Mouse (Mus musculus): ENCODE results near the gene I830077J02Rik. TPM values are rescaled to one million over a fixed set of nuclear protein-coding genes. Genes with fewer than 3 reads are reported as not detected.

The I830077J02Rik gene
- polyA plus RNA-seq (2012; ENCODE audit: insufficient read depth, insufficient read length, missing spikeins): 16.9 and 17.2 TPM in 2 replicates

DNA sequence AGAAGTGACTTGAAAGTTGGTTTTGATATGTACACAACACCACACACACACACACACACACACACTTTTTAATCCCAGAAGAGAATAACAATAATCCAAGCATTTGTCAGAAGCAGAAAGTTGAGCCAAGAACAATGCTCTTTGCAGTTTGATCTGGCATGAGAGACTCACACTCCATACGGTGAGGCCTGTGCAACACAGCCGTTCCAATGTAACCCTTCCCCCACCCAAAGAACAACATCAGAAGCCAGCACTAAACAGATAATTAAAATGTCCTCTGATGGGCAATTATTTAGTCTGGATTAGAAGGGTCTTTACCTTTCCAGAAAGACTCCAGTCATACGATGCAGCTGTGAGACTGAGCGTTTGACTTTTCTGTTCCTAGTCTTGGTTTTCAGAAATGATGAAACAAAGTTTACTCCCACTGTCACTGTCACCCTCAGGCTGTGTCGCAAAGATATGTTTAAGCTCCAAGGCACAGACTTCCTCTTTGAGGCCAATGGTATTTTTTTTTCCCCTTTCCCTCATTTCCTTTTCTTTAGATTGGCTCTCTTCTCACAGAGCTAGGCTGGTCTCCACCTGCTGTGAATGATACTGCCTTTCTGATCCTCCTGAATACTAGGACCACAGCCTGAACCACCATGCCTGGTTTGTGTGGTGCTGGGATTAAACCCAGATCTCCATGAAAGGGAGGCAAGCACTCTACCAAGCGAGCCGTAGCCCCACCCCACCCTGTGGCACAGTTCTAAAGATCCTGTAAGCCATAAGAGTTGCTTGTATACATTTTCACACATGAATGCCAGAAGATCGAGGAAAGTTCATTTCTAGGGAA, at the start of gene I830077J02Rik:
TSS of gene I830077J02Rik (minus strand) at position 425 of the 832 bp plus-strand sequence.
- H3K27ac ChIP-seq (ENCODE audit: insufficient read depth, low read depth, low read length): peak within 1 kb of the TSS; percentile 71
- peak within 1 kb of the TSS; percentile 26 for H3K4me3 ChIP-seq (ENCODE audit: insufficient read depth, low read length)
- TF ChIP-seq CTCF (IDR thresholded peaks at IDR 0.05; ENCODE audit: low read depth, low read length) (no peak), POLR2A (IDR thresholded peaks at IDR 0.05; ENCODE audit: borderline replicate concordance, low read depth, low read length) (no peak)
- H3K4me1 ChIP-seq (ENCODE audit: control insufficient read depth, insufficient read depth, low read length): peaks cover 17% of the 10 kb centered on the region

DNA sequence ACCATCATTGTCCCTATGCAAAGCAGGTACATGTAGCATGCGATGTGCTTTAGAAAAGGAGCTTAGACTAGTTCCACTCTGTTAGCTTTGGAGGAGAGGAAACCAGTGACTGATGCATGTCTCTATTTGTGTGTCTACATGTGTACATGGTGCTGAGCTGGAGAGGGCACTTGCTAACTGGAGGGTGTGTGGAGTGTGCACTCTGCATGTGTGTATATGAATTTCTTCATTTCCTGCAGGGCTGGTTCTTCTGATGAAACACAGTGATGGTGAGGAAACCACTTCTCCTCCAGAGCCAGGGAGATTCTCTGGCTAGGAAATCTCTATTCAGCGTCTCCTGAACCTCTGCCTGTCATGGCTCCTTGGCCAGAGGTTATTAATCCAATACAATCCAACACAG, 41.7 kb upstream of the I830077J02Rik start:
- no peak overlapping the region for H3K4me3 ChIP-seq (ENCODE audit: insufficient read depth, low read length)
- H3K4me1 ChIP-seq (ENCODE audit: control insufficient read depth, insufficient read depth, low read length): peaks cover 13% of the 10 kb centered on the region
- no peak for TF ChIP-seq CTCF (IDR thresholded peaks at IDR 0.05; ENCODE audit: low read depth, low read length)
- no peak for TF ChIP-seq POLR2A (IDR thresholded peaks at IDR 0.05; ENCODE audit: borderline replicate concordance, low read depth, low read length)
- no peak overlapping the region for H3K27ac ChIP-seq (ENCODE audit: insufficient read depth, low read depth, low read length)

DNA sequence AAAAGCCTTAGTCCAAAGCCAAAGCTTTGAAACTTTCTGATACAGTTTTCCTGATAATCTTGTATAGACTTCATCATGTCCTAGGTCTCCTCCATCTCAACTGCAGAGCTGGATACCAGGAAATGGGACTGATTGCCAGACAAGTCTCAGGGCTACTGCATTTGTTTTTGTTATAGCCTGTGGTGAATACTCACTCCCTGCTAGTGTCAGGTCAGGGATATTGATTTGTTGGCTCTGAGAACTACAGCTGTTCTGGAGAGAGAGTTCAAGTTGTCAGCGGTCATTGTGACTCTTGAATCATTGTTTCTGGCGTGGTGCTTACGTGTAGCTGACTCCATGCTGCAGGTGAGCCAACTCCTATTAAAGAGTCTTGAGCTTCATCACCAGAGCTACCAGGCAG, 40.9 kb upstream of the I830077J02Rik start, which contains the start of gene Ovgp1:
TSS of gene Ovgp1 (plus strand) at position 301 of the 400 bp plus-strand sequence.
- no peak within 1 kb of the TSS for H3K4me3 ChIP-seq (ENCODE audit: insufficient read depth, low read length)
- TF ChIP-seq CTCF (IDR thresholded peaks at IDR 0.05; ENCODE audit: low read depth, low read length) (no peak), POLR2A (IDR thresholded peaks at IDR 0.05; ENCODE audit: borderline replicate concordance, low read depth, low read length) (no peak)
- peaks cover 13% of the 10 kb centered on the region for H3K4me1 ChIP-seq (ENCODE audit: control insufficient read depth, insufficient read depth, low read length)
- no peak within 1 kb of the TSS for H3K27ac ChIP-seq (ENCODE audit: insufficient read depth, low read depth, low read length)

DNA sequence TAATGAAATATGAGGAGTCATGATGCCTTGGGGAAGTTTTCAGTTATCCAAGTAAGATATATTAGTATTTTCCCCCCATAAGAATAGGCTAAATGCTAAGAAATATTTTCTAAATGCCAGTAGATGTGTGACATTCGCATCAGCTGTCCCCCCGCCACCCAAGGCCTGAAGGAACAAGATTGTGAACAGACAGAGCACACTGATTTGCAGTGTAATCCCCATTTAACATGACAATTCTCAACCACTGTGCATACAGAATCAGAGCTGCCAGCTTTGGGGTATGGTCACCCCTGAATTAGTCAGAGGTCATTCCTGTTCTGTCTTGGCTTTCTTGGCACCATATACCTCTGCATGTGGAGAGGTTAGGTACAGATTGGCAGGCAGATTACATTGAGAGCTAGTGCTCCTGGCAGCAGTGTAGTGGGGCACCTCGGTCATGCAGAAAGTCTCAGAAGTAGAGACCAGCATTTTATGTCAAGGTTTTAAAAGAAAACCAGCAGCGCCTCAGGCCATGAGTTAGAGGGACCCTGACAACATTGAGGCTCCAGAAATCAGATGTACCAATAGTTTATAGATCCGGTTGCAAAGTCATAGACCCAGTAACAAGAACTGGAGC, 39.5 kb upstream of the I830077J02Rik start:
- Histone ChIP-seq H3K4me3 (ENCODE audit: insufficient read depth, low read length) (no peak overlapping the region), H3K4me1 (ENCODE audit: control insufficient read depth, insufficient read depth, low read length) (peaks cover 13% of the 10 kb centered on the region), H3K27ac (ENCODE audit: insufficient read depth, low read depth, low read length) (no peak overlapping the region)
- TF ChIP-seq POLR2A (IDR thresholded peaks at IDR 0.05; ENCODE audit: borderline replicate concordance, low read depth, low read length) (no peak), CTCF (IDR thresholded peaks at IDR 0.05; ENCODE audit: low read depth, low read length) (no peak)

DNA sequence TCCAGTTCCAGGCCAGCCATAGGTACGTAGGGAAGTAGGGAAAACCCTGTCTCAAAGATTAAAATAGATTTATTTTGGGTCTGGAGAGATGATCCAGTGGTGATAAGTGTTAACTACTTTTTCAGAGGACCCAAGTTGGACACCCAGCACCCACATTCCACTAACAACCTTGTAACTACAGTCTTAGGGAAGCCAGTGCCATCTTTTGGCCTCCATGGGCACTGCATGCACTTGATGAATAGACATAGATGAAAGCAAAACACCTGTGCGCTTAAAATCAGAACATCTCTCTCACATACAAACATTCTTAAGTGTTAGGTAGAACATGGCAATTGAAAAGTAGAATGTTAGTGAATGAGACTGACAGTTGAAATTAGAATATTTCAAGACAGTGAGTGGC, 28.2 kb upstream of the I830077J02Rik start:
- peaks cover 12% of the 10 kb centered on the region for H3K4me1 ChIP-seq (ENCODE audit: control insufficient read depth, insufficient read depth, low read length)
- no peak for TF ChIP-seq POLR2A (IDR thresholded peaks at IDR 0.05; ENCODE audit: borderline replicate concordance, low read depth, low read length)
- no peak for TF ChIP-seq CTCF (IDR thresholded peaks at IDR 0.05; ENCODE audit: low read depth, low read length)
- peak overlapping the region; percentile 98; the same call in 1 of the 2 replicates for H3K4me3 ChIP-seq (ENCODE audit: insufficient read depth, low read length)
- no peak overlapping the region for H3K27ac ChIP-seq (ENCODE audit: insufficient read depth, low read depth, low read length)

DNA sequence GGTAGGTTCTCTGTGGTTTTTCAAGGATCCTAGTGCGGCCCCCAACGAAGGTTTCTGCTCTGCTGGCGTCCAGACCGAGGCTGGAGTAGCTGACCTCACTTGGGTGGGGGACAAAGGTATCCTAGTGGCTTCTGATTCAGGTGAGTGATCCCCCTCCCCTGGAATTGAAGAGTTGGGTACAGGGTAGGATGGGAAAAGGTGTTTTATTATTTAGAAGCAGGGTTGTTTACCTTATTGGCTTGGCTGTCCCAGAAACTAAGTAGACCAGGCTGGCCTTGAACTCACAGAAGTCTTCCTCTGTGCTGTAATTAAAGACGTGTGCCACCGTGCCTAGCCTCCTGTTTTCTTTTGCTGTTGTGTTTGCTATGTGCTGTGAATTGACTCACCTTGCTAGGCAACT, 27.5 kb upstream of the I830077J02Rik start, which contains the start of gene Atp5f1:
TSS of gene Atp5f1 (minus strand) at position 101 of the 400 bp plus-strand sequence.
- H3K4me1 ChIP-seq (ENCODE audit: control insufficient read depth, insufficient read depth, low read length): peaks cover 12% of the 10 kb centered on the region
- H3K4me3 ChIP-seq (ENCODE audit: insufficient read depth, low read length): peak within 1 kb of the TSS; percentile 100
- TF ChIP-seq CTCF (IDR thresholded peaks at IDR 0.05; ENCODE audit: low read depth, low read length) (no peak), POLR2A (IDR thresholded peaks at IDR 0.05; ENCODE audit: borderline replicate concordance, low read depth, low read length) (no peak)
- peak within 1 kb of the TSS; percentile 89 for H3K27ac ChIP-seq (ENCODE audit: insufficient read depth, low read depth, low read length)

DNA sequence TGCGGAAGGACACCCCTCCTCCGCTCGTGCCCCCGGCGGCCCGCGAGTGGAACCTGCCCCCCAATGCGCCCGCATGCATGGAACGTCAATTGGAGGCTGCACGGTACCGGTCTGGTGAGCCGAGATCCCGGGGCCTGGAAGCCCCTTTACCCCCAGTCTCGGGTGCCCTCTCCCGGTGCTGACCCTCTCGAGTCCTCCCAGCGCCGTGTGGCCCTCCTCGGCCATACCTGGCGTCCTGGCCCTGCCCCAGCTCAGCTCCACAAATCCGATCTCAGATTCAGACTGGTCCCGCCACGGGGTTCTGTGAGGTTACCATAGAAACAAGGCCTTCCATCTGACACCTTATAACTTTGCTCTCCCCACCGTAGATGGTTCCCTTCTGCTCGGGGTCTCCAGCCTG, 27.1 kb upstream of the I830077J02Rik start:
- peak overlapping the region; percentile 98 for H3K4me3 ChIP-seq (ENCODE audit: insufficient read depth, low read length)
- peaks cover 12% of the 10 kb centered on the region for H3K4me1 ChIP-seq (ENCODE audit: control insufficient read depth, insufficient read depth, low read length)
- H3K27ac ChIP-seq (ENCODE audit: insufficient read depth, low read depth, low read length): peak overlapping the region; percentile 26
- TF ChIP-seq POLR2A (IDR thresholded peaks at IDR 0.05; ENCODE audit: borderline replicate concordance, low read depth, low read length) (no peak), CTCF (IDR thresholded peaks at IDR 0.05; ENCODE audit: low read depth, low read length) (no peak)

DNA sequence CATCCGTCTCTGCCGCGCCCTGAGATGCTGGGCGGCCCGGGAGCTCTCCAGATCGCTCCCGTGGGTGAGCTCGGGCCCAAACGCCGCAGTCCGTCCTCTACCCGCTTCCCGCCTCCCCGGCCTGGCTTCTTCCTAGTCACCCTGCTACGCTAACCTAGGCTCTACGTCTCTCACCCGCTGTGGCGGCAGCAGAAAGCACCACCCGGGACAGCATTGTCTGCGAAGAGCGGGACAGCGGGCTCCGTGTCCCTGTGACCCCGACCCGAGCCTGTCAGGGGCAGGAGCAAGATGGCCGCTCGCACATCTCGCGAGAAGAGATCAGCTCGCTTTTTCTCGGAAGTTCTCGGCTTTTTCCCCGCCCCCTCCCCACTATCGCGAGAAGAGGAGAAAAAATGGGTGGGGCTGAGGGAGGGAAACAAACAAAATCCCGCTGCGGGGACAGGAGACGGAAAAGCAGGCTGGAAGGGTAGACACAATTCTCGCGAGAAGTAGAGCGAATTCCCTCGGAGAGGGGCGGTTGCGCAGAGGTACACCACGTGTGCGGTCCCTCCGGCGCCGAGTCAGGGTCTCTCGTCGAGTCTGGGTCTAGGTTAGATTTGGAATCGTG, 26.6 kb upstream of the I830077J02Rik start, which contains the start of gene Wdr77:
TSS of gene Wdr77 (plus strand) at position 396 of the 607 bp plus-strand sequence.
- peak within 1 kb of the TSS; percentile 100 for H3K4me3 ChIP-seq (ENCODE audit: insufficient read depth, low read length)
- peak within 1 kb of the TSS; percentile 89 for H3K27ac ChIP-seq (ENCODE audit: insufficient read depth, low read depth, low read length)
- H3K4me1 ChIP-seq (ENCODE audit: control insufficient read depth, insufficient read depth, low read length): peaks cover 12% of the 10 kb centered on the region
- TF ChIP-seq CTCF (IDR thresholded peaks at IDR 0.05; ENCODE audit: low read depth, low read length) (no peak), POLR2A (IDR thresholded peaks at IDR 0.05; ENCODE audit: borderline replicate concordance, low read depth, low read length) (no peak; the same call in 1 of the 2 replicates)

DNA sequence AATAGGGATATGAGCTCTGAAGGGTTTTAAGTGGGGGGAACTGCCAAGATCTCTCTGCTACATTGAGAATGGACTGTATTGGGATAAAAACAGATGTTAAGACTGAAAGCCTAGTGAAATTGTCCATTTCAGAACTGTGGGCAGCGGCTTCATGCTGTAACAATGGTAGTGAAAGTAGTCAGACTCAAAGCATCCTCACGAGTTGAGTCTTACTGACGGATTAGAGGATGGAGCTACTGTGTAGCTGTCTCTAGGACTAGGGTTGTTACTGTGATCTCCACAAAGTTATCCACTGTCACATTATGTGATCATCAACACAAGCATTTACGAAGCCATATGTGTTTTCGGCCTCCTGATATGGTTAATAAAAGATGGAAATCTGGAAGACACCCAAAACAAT, 25.7 kb upstream of the I830077J02Rik start:
- no peak overlapping the region for H3K27ac ChIP-seq (ENCODE audit: insufficient read depth, low read depth, low read length)
- TF ChIP-seq POLR2A (IDR thresholded peaks at IDR 0.05; ENCODE audit: borderline replicate concordance, low read depth, low read length) (no peak), CTCF (IDR thresholded peaks at IDR 0.05; ENCODE audit: low read depth, low read length) (no peak)
- H3K4me3 ChIP-seq (ENCODE audit: insufficient read depth, low read length): peak overlapping the region; percentile 100
- H3K4me1 ChIP-seq (ENCODE audit: control insufficient read depth, insufficient read depth, low read length): peaks cover 12% of the 10 kb centered on the region

All from bone marrow macrophage, adult 2 months (primary cell).